Mouse (Mus musculus) heart, postnatal 0 days (tissue): Measurements from ENCODE around the gene Tmem117. TPM values are rescaled to one million over a fixed set of nuclear protein-coding genes. Genes with fewer than 3 reads are reported as not detected.

ENCODE experiments used
- ATAC-seq: fragments of 200-750 bp; cut with Nextera tagmentation; 2 replicates; pipeline ENCODE4 v1.8.0; 2017; ENCODE audit warnings: low read depth, moderate number of reproducible peaks, moderate library complexity; ENCODE audit not compliant: insufficient read depth
- DNase-seq: peaks from one replicate; pipeline ENCODE4 v3.0.0-alpha.2; 2016; ENCODE audit warnings: low spot score
- H3K27ac ChIP-seq: fragments of 300-500 bp; sonication (generic); 2 replicates; pipeline ENCODE4 v1.5.1; 2014; ENCODE audit warnings: low read depth, mild to moderate bottlenecking
- H3K27me3 ChIP-seq: fragments of 300-500 bp; sonication (generic); 2 replicates; pipeline ENCODE4 v1.6.1; 2014; ENCODE audit warnings: low read length, mixed read lengths; ENCODE audit not compliant: control insufficient read depth, insufficient read depth
- H3K36me3 ChIP-seq: fragments of 300-500 bp; sonication (generic); replicated peaks from 2 replicates; pipeline ENCODE4 v1.6.1; 2014; ENCODE audit warnings: low read length, mixed read lengths; ENCODE audit not compliant: control insufficient read depth, insufficient read depth
- H3K4me1 ChIP-seq: fragments of 300-500 bp; sonication (generic); 2 replicates; pipeline ENCODE4 v1.6.1; 2014; ENCODE audit warnings: antibody characterized with exemption; ENCODE audit not compliant: control insufficient read depth, insufficient read depth
- H3K4me2 ChIP-seq: fragments of 300-500 bp; sonication (generic); 2 replicates; pipeline ENCODE4 v1.6.1; 2014; ENCODE audit warnings: low read depth, mild to moderate bottlenecking, low read length, moderate library complexity
- H3K4me3 ChIP-seq: fragments of 300-500 bp; sonication (generic); 2 replicates; pipeline ENCODE4 v1.5.1; 2014; ENCODE audit warnings: low read depth, low read length
- H3K9ac ChIP-seq: fragments of 300-500 bp; sonication (generic); replicated peaks from 2 replicates; pipeline ENCODE4 v1.6.1; 2014; ENCODE audit warnings: low read depth, low read length, mixed read lengths
- H3K9me3 ChIP-seq: fragments of 300-500 bp; sonication (generic); replicated peaks from 2 replicates; pipeline ENCODE4 v1.6.1; 2016; ENCODE audit warnings: low read length; ENCODE audit not compliant: control insufficient read depth
- CTCF ChIP-seq: IDR thresholded peaks from 2 replicates; pipeline ENCODE4 v1.5.1; 2016; ENCODE audit warnings: antibody characterized with exemption, control low read depth, low read depth
- EP300 ChIP-seq: IDR thresholded peaks from 2 replicates; pipeline ENCODE4 v1.6.1; 2016; ENCODE audit warnings: antibody characterized with exemption, low read depth
- WGBS: fragments of 180-500 bp; shearing (Covaris S2); extraction: QIAGEN DNeasy Blood & Tissue Kit; methylation state at CpG from one replicate; pipeline ENCODE4 v1.1.7; 2014; 5-methylcytosine and 5-hydroxymethylcytosine counted together
- polyA plus RNA-seq: library from polyadenylated mRNA; unstranded; fragments of >200 nt; fragmentation: Nextera tagmentation; extraction: Ambion mirVana; gene quantifications from 2 replicates; pipeline ENCODE4 v1.2.1, GENCODE M21; 2015
- total RNA-seq: library from RNA; depleted of rRNA; stranded (reverse); fragments of >200 nt; gene quantifications from 2 replicates; pipeline ENCODE4 v1.2.3, GENCODE M21; 2014; ENCODE audit warnings: low replicate concordance

Tmem117 gene
- total and polyA plus RNA-seq, 2 experiments from 2014 or later, result 2.5 to 3.5 TPM

DNA sequence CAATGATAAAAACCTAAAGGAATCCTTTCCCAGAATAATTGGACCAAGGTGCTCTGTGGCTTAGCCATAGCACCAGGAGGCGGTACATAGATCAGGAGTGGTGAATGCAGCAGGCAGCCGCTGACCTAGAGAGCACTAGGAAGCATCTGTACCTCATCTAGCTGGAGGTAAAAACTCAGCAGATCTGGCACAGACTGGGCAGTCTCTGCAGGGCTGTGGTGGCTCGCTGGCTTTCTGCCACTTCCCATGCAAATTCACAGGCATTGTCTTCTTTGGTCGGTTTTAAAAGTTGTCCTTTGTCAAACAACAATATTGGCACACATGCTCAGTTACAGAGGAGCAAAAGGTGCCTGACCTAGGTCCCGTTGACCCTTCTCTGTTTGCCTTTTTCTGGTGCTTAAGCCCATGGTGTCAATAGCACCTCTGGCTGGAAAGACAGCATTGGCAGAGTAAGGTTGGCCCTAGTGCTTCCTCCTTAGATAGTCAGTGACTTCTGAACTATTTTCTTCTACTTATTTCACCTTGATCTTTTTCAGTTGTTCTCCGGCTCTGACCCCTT, 420.2 kb downstream of the Tmem117 start:
- no peak overlapping the region for H3K4me2 ChIP-seq
- ATAC-seq (no peak), DNase-seq (no peak)
- no peaks in the 10 kb centered on the region for H3K27me3 ChIP-seq
- H3K27ac ChIP-seq, result no peak overlapping the region
- H3K4me1 ChIP-seq, result no peaks in the 10 kb centered on the region
- H3K4me3 ChIP-seq, result no peak overlapping the region
- no peaks in the 10 kb centered on the region for H3K36me3 ChIP-seq
- TF ChIP-seq CTCF, result no peak
- TF ChIP-seq EP300, result no peak
- WGBS, result 65% methylated on average over 6 of the region's 6 CpGs
- no peak overlapping the region for H3K9ac ChIP-seq
- no peaks in the 10 kb centered on the region for H3K9me3 ChIP-seq

GRCm38 (mm10) chr15:95055081-95055650, 426.1 kb downstream of the Tmem117 start:
- Histone ChIP-seq H3K27ac (no peak overlapping the region), H3K9ac (no peak overlapping the region), H3K27me3 (no peaks in the 10 kb centered on the region), H3K4me2 (no peak overlapping the region), H3K36me3 (no peaks in the 10 kb centered on the region), H3K9me3 (no peaks in the 10 kb centered on the region), H3K4me3 (no peak overlapping the region), H3K4me1 (no peaks in the 10 kb centered on the region)
- DNase-seq, result no peak
- WGBS, result 74% methylated on average over 8 of the region's 8 CpGs
- TF ChIP-seq EP300, result no peak
- TF ChIP-seq CTCF, result no peak
- ATAC-seq, result no peak

DNA sequence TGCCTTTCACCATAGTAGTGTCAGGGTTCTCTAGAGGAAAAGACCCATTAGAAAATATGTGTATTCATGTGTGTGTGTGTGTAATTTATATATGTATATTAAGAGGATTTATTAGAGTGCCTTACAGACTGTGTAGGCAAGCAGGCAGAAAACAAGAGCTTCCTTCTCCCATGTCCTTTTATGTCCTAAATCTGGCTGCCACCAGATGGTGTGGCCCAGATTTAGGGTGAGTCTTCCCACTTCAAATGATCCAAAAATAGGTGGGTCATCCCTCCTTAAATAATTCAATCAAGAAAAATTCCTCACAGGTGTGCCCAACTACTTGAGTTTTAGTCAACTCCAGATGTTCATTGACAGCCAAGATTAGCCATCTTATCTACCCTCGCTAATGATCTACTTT, 439.0 kb downstream of the Tmem117 start:
- Histone ChIP-seq H3K36me3 (no peaks in the 10 kb centered on the region), H3K9me3 (no peaks in the 10 kb centered on the region), H3K27ac (no peak overlapping the region), H3K4me2 (no peak overlapping the region), H3K4me1 (no peaks in the 10 kb centered on the region), H3K4me3 (no peak overlapping the region), H3K9ac (no peak overlapping the region), H3K27me3 (no peaks in the 10 kb centered on the region)
- WGBS, result 67% methylated on average over 1 of the region's 1 CpGs
- ATAC-seq (no peak), DNase-seq (no peak)
- TF ChIP-seq CTCF, result no peak
- TF ChIP-seq EP300, result no peak

DNA sequence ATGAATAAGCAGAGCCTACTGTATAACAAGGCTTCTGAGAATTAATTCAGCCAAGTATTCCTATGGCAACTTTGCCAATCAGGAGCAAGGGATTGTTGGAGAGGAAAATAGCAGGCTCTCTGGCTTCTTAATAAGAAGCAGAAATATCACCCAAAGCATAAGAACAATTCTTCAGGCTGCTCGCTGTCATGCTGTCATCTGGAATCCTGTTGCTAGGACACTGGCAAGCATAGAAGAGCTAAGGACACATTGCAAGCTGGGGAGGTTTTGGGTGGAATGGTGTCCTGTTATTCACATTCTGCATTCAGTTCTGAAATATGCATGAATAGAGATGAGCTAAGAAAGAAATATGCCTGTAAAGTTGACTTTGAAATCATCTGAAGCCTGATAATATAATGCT, 439.8 kb downstream of the Tmem117 start:
- H3K4me1 ChIP-seq, result no peaks in the 10 kb centered on the region
- no peak for ATAC-seq

GRCm38 (mm10) chr15:95070881-95071280, 441.8 kb downstream of the Tmem117 start:
- DNase-seq, result no peak
- Histone ChIP-seq H3K9me3 (no peaks in the 10 kb centered on the region), H3K36me3 (no peaks in the 10 kb centered on the region), H3K4me2 (no peak overlapping the region), H3K4me1 (no peaks in the 10 kb centered on the region), H3K27me3 (no peaks in the 10 kb centered on the region), H3K9ac (no peak overlapping the region), H3K27ac (no peak overlapping the region), H3K4me3 (no peak overlapping the region)
- no peak for TF ChIP-seq CTCF
- no peak for TF ChIP-seq EP300
- no peak for ATAC-seq
- 76% methylated on average over 7 of the region's 7 CpGs for WGBS

More for the DNA sequence above, 439.8 kb downstream of the Tmem117 start:
- no peaks in the 10 kb centered on the region for H3K9me3 ChIP-seq
- no peak overlapping the region for H3K4me2 ChIP-seq
- no peaks in the 10 kb centered on the region for H3K36me3 ChIP-seq
- H3K27me3 ChIP-seq, result no peaks in the 10 kb centered on the region
- no peak for DNase-seq
- no peak overlapping the region for H3K9ac ChIP-seq
- no peak overlapping the region for H3K27ac ChIP-seq
- H3K4me3 ChIP-seq, result no peak overlapping the region
- WGBS, result 64% methylated on average over 1 of the region's 1 CpGs
- no peak for TF ChIP-seq EP300
- no peak for TF ChIP-seq CTCF

DNA sequence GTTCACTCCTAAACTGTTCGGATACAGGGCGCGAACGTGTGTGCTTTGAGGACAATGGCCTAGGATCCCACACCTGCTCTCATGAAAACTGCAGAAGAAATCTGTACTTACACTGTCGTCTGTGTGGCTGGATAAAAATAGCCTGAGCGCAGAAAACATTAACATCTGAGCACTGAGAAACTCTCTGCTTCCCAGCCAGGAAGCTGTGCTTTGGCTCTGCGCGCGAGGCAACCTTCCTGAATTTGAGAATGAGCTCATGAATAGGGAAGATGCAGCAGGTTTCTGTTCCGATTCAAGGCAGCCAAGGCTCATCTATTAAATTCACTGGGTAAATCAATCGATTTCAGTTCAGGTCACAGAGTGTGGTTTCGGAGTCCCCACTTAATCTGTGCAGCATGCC, 446.3 kb downstream of the Tmem117 start:
- Histone ChIP-seq H3K9ac (no peak overlapping the region), H3K27ac (no peak overlapping the region), H3K27me3 (no peaks in the 10 kb centered on the region), H3K4me2 (no peak overlapping the region), H3K4me1 (no peaks in the 10 kb centered on the region), H3K36me3 (no peaks in the 10 kb centered on the region), H3K4me3 (no peak overlapping the region), H3K9me3 (no peaks in the 10 kb centered on the region)
- ATAC-seq, result no peak
- TF ChIP-seq CTCF (no peak), EP300 (no peak)
- WGBS, result 72% methylated on average over 12 of the region's 12 CpGs
- DNase-seq, result no peak
